Mouse (Mus musculus) hindbrain, embryonic 14.5 days (tissue): ENCODE measurements around the gene Mettl27. TPM values are rescaled to one million over a fixed set of nuclear protein-coding genes. Genes with fewer than 3 reads are reported as not detected.

Experiments
- ATAC-seq: fragments of 200-750 bp; cut with Nextera tagmentation; 2 replicates; pipeline ENCODE4 v1.8.0; 2017; ENCODE audit warnings: moderate number of reproducible peaks, mild to moderate bottlenecking, moderate TSS enrichment, moderate library complexity; ENCODE audit not compliant: low FRiP score
- DNase-seq: peaks from one replicate; pipeline ENCODE4 v3.0.0-alpha.2; 2015; ENCODE audit warnings: low spot score
- H3K27ac ChIP-seq: fragments of 300-500 bp; sonication (generic); 2 replicates; pipeline ENCODE4 v1.5.1; 2014; ENCODE audit warnings: mild to moderate bottlenecking, moderate library complexity
- H3K27me3 ChIP-seq: fragments of 300-500 bp; sonication (generic); 2 replicates; pipeline ENCODE4 v1.6.1; 2014; ENCODE audit warnings: mild to moderate bottlenecking, low read length, mixed read lengths; ENCODE audit not compliant: control insufficient read depth, insufficient read depth
- H3K36me3 ChIP-seq: fragments of 300-500 bp; sonication (generic); replicated peaks from 2 replicates; pipeline ENCODE4 v1.6.1; 2014; ENCODE audit not compliant: control insufficient read depth, insufficient read depth
- H3K4me1 ChIP-seq: fragments of 300-500 bp; sonication (generic); replicated peaks from 2 replicates; pipeline ENCODE4 v1.6.1; 2014; ENCODE audit warnings: antibody characterized with exemption, low read length, mixed read lengths; ENCODE audit not compliant: control insufficient read depth, insufficient read depth
- H3K4me2 ChIP-seq: fragments of 300-500 bp; sonication (generic); replicated peaks from 2 replicates; pipeline ENCODE4 v1.6.1; 2014; ENCODE audit warnings: mild to moderate bottlenecking, moderate library complexity
- H3K4me3 ChIP-seq: fragments of 300-500 bp; sonication (generic); replicated peaks from 2 replicates; pipeline ENCODE4 v1.5.1; 2014; ENCODE audit warnings: mild to moderate bottlenecking, low read length
- H3K9ac ChIP-seq: fragments of 300-500 bp; sonication (generic); 2 replicates; pipeline ENCODE4 v1.6.1; 2014
- H3K9me3 ChIP-seq: fragments of 300-500 bp; sonication (generic); 2 replicates; pipeline ENCODE4 v1.6.1; 2016; ENCODE audit warnings: low read length; ENCODE audit not compliant: control insufficient read depth
- WGBS: fragments of 180-500 bp; shearing (Covaris S2); extraction: QIAGEN DNeasy Blood & Tissue Kit; methylation state at CpG from one replicate; pipeline ENCODE4 v1.1.7; 2014; 5-methylcytosine and 5-hydroxymethylcytosine counted together
- polyA plus RNA-seq: library from polyadenylated mRNA; unstranded; fragments of >200 nt; fragmentation: Nextera tagmentation; extraction: Ambion mirVana; gene quantifications from 2 replicates; pipeline ENCODE4 v1.2.1, GENCODE M21; 2014

The Mettl27 gene
- polyA plus RNA-seq, 1 experiment from 2014 or later = 7.5 TPM

DNA sequence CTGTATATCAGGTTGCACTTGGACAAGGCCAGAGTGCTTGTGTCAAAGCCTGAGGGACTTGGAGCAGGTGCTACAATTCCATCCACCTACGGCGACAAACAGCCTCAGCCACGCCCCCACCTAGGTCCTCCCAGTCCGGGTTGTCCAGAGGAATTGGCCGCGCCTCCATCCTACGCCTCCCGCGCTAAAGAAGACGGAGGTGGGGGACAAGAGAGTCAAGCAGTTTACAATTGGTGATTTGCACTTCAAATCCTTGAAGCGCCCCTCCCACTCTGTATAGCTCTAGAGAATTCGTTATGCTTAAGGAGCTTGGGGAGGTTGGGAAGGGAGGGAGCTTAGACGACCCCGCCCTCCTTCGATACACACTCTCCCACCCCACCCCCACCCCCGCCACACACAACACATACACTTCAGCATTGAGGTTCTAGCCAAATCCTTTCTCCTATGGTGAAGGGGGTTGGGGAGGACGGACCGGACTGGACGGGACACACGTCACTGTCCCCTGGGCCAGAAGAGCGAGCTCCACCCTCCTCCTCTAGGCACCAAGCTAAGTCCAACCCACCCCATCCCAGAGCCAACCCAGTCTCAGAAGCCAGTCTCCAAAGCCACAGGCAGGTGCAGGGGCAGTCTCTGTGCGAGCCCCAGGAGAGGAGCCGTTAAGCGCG lies 53.6 kb downstream of the Mettl27 start, which contains the start of gene Cldn3:
TSS of gene Cldn3 (plus strand) at position 582 of the 665 bp plus-strand sequence.
- peak within 1 kb of the TSS; percentile 41 for H3K4me2 ChIP-seq
- no peak within 1 kb of the TSS for H3K9ac ChIP-seq
- no peaks in the 10 kb centered on the region for H3K9me3 ChIP-seq
- peak within 1 kb of the TSS; percentile 20 for H3K4me3 ChIP-seq
- ATAC-seq = no peak
- DNase-seq = no peak
- H3K27ac ChIP-seq = no peak within 1 kb of the TSS
- peaks cover 53% of the 10 kb centered on the region for H3K27me3 ChIP-seq
- 1% methylated on average over 25 of the region's 25 CpGs for WGBS
- H3K36me3 ChIP-seq = no peaks in the 10 kb centered on the region
- H3K4me1 ChIP-seq = peaks cover 14% of the 10 kb centered on the region; the same call in 1 of the 2 replicates

DNA sequence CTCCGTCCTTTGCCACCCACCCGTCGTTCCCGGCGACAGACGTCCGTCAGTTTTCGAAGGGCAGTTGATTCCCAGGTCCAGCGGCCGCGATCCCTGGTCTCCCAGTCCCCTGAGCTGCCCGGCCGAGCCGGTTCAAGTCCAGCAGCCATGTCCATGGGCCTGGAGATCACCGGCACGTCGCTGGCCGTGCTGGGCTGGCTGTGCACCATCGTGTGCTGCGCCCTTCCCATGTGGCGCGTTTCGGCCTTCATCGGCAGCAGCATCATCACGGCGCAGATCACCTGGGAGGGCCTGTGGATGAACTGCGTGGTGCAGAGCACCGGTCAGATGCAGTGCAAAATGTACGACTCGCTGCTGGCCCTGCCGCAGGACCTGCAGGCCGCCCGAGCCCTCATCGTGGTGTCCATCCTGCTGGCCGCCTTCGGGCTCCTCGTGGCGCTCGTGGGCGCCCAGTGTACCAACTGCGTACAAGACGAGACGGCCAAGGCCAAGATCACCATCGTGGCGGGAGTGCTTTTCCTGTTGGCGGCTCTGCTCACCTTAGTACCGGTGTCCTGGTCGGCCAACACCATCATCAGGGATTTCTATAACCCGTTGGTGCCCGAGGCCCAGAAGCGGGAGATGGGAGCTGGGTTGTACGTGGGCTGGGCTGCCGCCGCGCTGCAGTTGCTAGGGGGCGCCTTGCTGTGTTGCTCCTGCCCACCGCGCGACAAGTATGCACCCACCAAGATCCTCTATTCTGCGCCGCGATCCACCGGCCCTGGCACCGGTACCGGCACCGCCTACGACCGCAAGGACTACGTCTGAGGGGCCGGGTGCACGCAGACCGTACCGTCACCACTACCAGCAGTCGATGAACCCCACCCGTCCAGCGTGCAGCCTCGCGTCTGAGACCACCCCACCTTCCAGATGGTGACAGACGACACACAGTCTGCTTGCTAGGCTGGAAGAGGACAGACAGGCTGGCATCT lies 54.4 kb downstream of the Mettl27 start:
- no peak overlapping the region for H3K27ac ChIP-seq
- no peak overlapping the region for H3K9ac ChIP-seq
- H3K4me3 ChIP-seq = peak overlapping the region; percentile 20
- peaks cover 14% of the 10 kb centered on the region; the same call in 1 of the 2 replicates for H3K4me1 ChIP-seq
- 4% methylated on average over 79 of the region's 79 CpGs for WGBS
- H3K4me2 ChIP-seq = peak overlapping the region; percentile 41
- DNase-seq = no peak
- H3K27me3 ChIP-seq = peaks cover 53% of the 10 kb centered on the region
- H3K9me3 ChIP-seq = no peaks in the 10 kb centered on the region
- no peaks in the 10 kb centered on the region for H3K36me3 ChIP-seq
- no peak for ATAC-seq

DNA sequence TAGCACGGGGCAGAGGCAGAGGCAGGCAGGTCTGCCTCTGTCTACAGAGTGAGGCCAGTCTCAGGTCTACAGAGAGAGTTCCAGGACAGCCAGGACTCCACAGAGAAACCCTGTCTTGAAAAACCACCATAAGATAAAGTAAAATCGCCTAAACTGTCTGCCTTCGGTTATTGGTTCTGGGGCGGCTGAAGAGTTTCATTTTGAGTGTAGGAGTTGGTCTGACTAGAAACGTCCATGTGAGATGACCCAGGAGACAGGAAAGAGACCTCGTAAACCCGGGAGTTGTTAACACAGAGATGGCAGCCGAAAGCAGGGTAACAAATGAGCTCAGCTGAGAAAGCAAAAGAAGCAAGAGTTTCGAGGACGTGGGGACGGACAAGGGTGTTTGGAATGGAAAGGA lies 57.0 kb downstream of the Mettl27 start:
- Histone ChIP-seq H3K27me3 (peaks cover 53% of the 10 kb centered on the region), H3K27ac (no peak overlapping the region), H3K4me3 (no peak overlapping the region), H3K9me3 (no peaks in the 10 kb centered on the region), H3K4me2 (no peak overlapping the region), H3K4me1 (peaks cover 14% of the 10 kb centered on the region; the same call in 1 of the 2 replicates), H3K36me3 (no peaks in the 10 kb centered on the region), H3K9ac (no peak overlapping the region)
- WGBS = 75% methylated on average over 11 of the region's 11 CpGs
- no peak for DNase-seq
- no peak for ATAC-seq

DNA sequence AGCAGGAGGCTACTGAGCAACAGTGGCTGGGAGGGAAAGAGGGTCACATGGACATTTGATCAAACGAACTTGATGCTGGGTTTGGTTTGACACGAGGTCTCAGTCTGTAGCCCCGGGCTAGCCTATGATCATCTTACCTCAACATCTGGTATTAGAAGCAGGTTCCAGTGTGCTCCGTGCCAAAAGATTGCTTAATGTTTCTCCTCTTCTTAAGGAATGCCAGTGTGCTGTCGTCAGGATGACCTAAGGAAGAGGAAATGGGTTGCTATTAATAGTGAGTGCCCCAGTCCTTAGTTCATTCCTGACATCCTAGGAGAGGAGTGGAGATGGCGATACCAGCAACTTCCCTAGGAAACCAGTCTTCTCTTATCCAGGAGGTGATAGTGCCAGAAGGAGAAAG lies 57.6 kb downstream of the Mettl27 start:
- no peak for DNase-seq
- ATAC-seq = no peak
- H3K27ac ChIP-seq = no peak overlapping the region
- H3K4me3 ChIP-seq = no peak overlapping the region
- peaks cover 14% of the 10 kb centered on the region; the same call in 1 of the 2 replicates for H3K4me1 ChIP-seq
- no peaks in the 10 kb centered on the region for H3K36me3 ChIP-seq
- H3K9ac ChIP-seq = no peak overlapping the region
- H3K9me3 ChIP-seq = no peaks in the 10 kb centered on the region
- H3K4me2 ChIP-seq = no peak overlapping the region
- WGBS = 71% methylated on average over 6 of the region's 6 CpGs
- H3K27me3 ChIP-seq = peaks cover 50% of the 10 kb centered on the region

Other genes with a start within 250 kb of the Mettl27 start
- gene Limk1, start 243.8 kb upstream of the Mettl27 start, polyA plus RNA-seq = 25.5 and 26.4 TPM in 2 replicates
- gene Eln, start 185.0 kb upstream of the Mettl27 start, polyA plus RNA-seq = 17.9 and 21.4 TPM in 2 replicates
- gene Tmem270, start 25.6 kb upstream of the Mettl27 start, polyA plus RNA-seq = not detected in 2 replicates
- gene Cldn13, start 16.8 kb upstream of the Mettl27 start, polyA plus RNA-seq = 0.50 TPM in 1 of 2 replicates, not detected in the other
- gene Cldn4, start 14.6 kb downstream of the Mettl27 start, polyA plus RNA-seq = not detected in 2 replicates
- 2.1 and 2.6 TPM in 2 replicates for gene Cldn3, start 53.8 kb downstream of the Mettl27 start, polyA plus RNA-seq
- 62.7 and 72.3 TPM in 2 replicates for gene Abhd11, start 76.8 kb downstream of the Mettl27 start, polyA plus RNA-seq
- gene Stx1a, start 91.1 kb downstream of the Mettl27 start, polyA plus RNA-seq = 113 and 134 TPM in 2 replicates
- gene Dnajc30, start 131.8 kb downstream of the Mettl27 start, polyA plus RNA-seq = 42.5 and 43.0 TPM in 2 replicates
- 61.9 and 63.3 TPM in 2 replicates for gene Bud23, start 132.6 kb downstream of the Mettl27 start, polyA plus RNA-seq
- gene Vps37d, start 145.9 kb downstream of the Mettl27 start, polyA plus RNA-seq = 32.9 and 37.1 TPM in 2 replicates
- 0.91 and 1.1 TPM in 2 replicates for gene Mlxipl, start 157.5 kb downstream of the Mettl27 start, polyA plus RNA-seq
- 15.6 and 16.0 TPM in 2 replicates for gene Tbl2, start 217.3 kb downstream of the Mettl27 start, polyA plus RNA-seq
- gene Bcl7b, start 235.9 kb downstream of the Mettl27 start, polyA plus RNA-seq = 35.8 and 35.9 TPM in 2 replicates